Comparison of ENCODE assay signal across 8 mouse cellular contexts in genomic region chr11:90382005-90382611, GRCm38 (mm10). TPM values are rescaled to one million over a fixed set of nuclear protein-coding genes. Genes with fewer than 3 reads are reported as not detected.
A peak's percentile ranks its signal among the peaks of the same experiment; 100 is the strongest.
DNase-seq lines count a peak whose midpoint lies in the region; ATAC-seq and TF ChIP-seq lines count a peak whose summit lies in the region.
"Had no signal": no experiment of that assay in that cellular context is flagged by ENCODE, and none has a peak within 500 bp of the region (broad histone marks: within the 10 kb centered on the region; RNA-seq: fewer than 3 reads in every experiment).

No protein-coding gene starts in this region.

- H3K4me3 ChIP-seq in forebrain, embryonic 10.5 days, result no peak overlapping the region
- H3K4me3 ChIP-seq in heart, embryonic 12.5 days, result no peak overlapping the region
- no peak overlapping the region for H3K4me3 ChIP-seq in limb, embryonic 14.5 days (replicated peaks; ENCODE audit: low read length)
- no peak overlapping the region for H3K4me3 ChIP-seq in neural tube, embryonic 14.5 days (ENCODE audit: low read depth, low read length)
- H3K4me3 ChIP-seq: myocyte had no signal

- peak overlapping the region; percentile 56 for H3K27ac ChIP-seq in forebrain, embryonic 10.5 days
- H3K27ac ChIP-seq in heart, embryonic 12.5 days (ENCODE audit: poor library complexity, severe bottlenecking), result peak overlapping the region; percentile 75
- no peak overlapping the region for H3K27ac ChIP-seq in limb, embryonic 14.5 days (replicated peaks; ENCODE audit: low read depth, low read length)
- H3K27ac ChIP-seq in neural tube, embryonic 14.5 days (ENCODE audit: low read depth, low read length), result peak overlapping the region; percentile 66

- peaks cover 70% of the 10 kb centered on the region for H3K27me3 ChIP-seq in forebrain, embryonic 10.5 days (ENCODE audit: poor library complexity, severe bottlenecking)
- peaks cover 9% of the 10 kb centered on the region for H3K27me3 ChIP-seq in heart, embryonic 12.5 days (replicated peaks)
- H3K27me3 ChIP-seq in limb, embryonic 14.5 days (ENCODE audit: control insufficient read depth, insufficient read depth, low read length), result peaks cover 11% of the 10 kb centered on the region; the same call in 1 of the 2 replicates
- H3K27me3 ChIP-seq in neural tube, embryonic 14.5 days (ENCODE audit: control insufficient read depth, insufficient read depth, low read length), result no peaks in the 10 kb centered on the region

- no peaks in the 10 kb centered on the region for H3K9me3 ChIP-seq in forebrain, embryonic 10.5 days
- no peaks in the 10 kb centered on the region for H3K9me3 ChIP-seq in heart, embryonic 12.5 days (replicated peaks)
- H3K9me3 ChIP-seq in limb, embryonic 14.5 days (ENCODE audit: control insufficient read depth, low read length), result no peaks in the 10 kb centered on the region
- no peaks in the 10 kb centered on the region for H3K9me3 ChIP-seq in neural tube, embryonic 14.5 days (ENCODE audit: control insufficient read depth, low read length)

- TF ChIP-seq POLR2A in limb, embryonic 14.5 days (IDR thresholded peaks at IDR 0.05; ENCODE audit: borderline replicate concordance, extremely low read depth, insufficient read depth, insufficient read length), result no peak

- 30% methylated on average over 6 of the region's 6 CpGs for WGBS in forebrain, embryonic 10.5 days
- WGBS in heart, embryonic 12.5 days, result 22% methylated on average over 6 of the region's 6 CpGs
- WGBS in limb, embryonic 14.5 days, result 14% methylated on average over 6 of the region's 6 CpGs
- 14% methylated on average over 6 of the region's 6 CpGs for WGBS in neural tube, embryonic 14.5 days

- peaks cover 19% of the 10 kb centered on the region for H3K4me1 ChIP-seq in forebrain, embryonic 10.5 days
- peaks cover 21% of the 10 kb centered on the region for H3K4me1 ChIP-seq in heart, embryonic 12.5 days (replicated peaks)
- peaks cover 16% of the 10 kb centered on the region; the same call in 1 of the 2 replicates for H3K4me1 ChIP-seq in limb, embryonic 14.5 days (ENCODE audit: control insufficient read depth, insufficient read depth, low read length)
- H3K4me1 ChIP-seq in neural tube, embryonic 14.5 days (ENCODE audit: control insufficient read depth, insufficient read depth, low read length), result peaks cover 10% of the 10 kb centered on the region; the same call in 1 of the 2 replicates

- H3K36me3 ChIP-seq in forebrain, embryonic 10.5 days (replicated peaks), result no peaks in the 10 kb centered on the region
- no peaks in the 10 kb centered on the region for H3K36me3 ChIP-seq in heart, embryonic 12.5 days
- no peaks in the 10 kb centered on the region for H3K36me3 ChIP-seq in limb, embryonic 14.5 days (ENCODE audit: control insufficient read depth, insufficient read depth, low read length)
- H3K36me3 ChIP-seq in neural tube, embryonic 14.5 days (ENCODE audit: control insufficient read depth, insufficient read depth, low read length), result no peaks in the 10 kb centered on the region

- H3K9ac ChIP-seq in heart, embryonic 12.5 days, result 0 out of 2 replicates have a peak overlapping the region, but pooled peaks have one; percentile 50
- H3K9ac ChIP-seq in limb, embryonic 14.5 days (ENCODE audit: low read depth, low read length, severe bottlenecking), result no peak overlapping the region
- no peak overlapping the region for H3K9ac ChIP-seq in neural tube, embryonic 14.5 days (replicated peaks; ENCODE audit: low read depth, low read length)

- peak; percentile 95 for DNase-seq in cerebellum, adult 11-12 months
- DNase-seq in forebrain, embryonic 10.5 days (ENCODE audit: extremely low spot score, low spot score), result no peak
- DNase-seq in kidney, adult 9 months, result peak; percentile 92
- peak; percentile 49 for DNase-seq in limb, embryonic 14.5 days (ENCODE audit: low spot score)
- DNase-seq in urinary bladder, adult 2 months (ENCODE audit: low spot score), result no peak

- ATAC-seq in heart, embryonic 12.5 days (ENCODE audit: insufficient number of reproducible peaks, low FRiP score), result peak; percentile 87
- ATAC-seq in limb, embryonic 14.5 days (ENCODE audit: low FRiP score, low read depth), result peak; percentile 37; the same call in 1 of the 2 replicates
- ATAC-seq in neural tube, embryonic 14.5 days (ENCODE audit: low read depth), result peak; percentile 88

- peak overlapping the region; percentile 49 for H3K4me2 ChIP-seq in heart, embryonic 12.5 days
- H3K4me2 ChIP-seq in limb, embryonic 14.5 days (replicated peaks; ENCODE audit: low read depth, low read length, severe bottlenecking), result no peak overlapping the region; the same call in 1 of the 2 replicates
- no peak overlapping the region for H3K4me2 ChIP-seq in neural tube, embryonic 14.5 days (ENCODE audit: low read depth, low read length)

RNA-seq across cellular contexts. Expression of gene Hlf, which starts 8.6 kb away (rescaled TPM):
- 0.73 and 1.3 TPM in 2 replicates for polyA plus RNA-seq in forebrain, embryonic 10.5 days (2016; fragmentation: Nextera tagmentation; extraction: Ambion mirVana)
- polyA plus RNA-seq in heart, embryonic 12.5 days (2016; fragmentation: Nextera tagmentation; extraction: Ambion mirVana), result 2.7 and 3.7 TPM in 2 replicates
- polyA plus RNA-seq in limb, embryonic 14.5 days (2012; rRNA removed), result 2.8 and 3.7 TPM in 2 replicates
- polyA plus RNA-seq in limb, embryonic 14.5 days (2014; fragmentation: Nextera tagmentation; extraction: Ambion mirVana), result 2.2 and 2.9 TPM in 2 replicates
- 2.0 and 4.6 TPM in 2 replicates for polyA plus RNA-seq in neural tube, embryonic 14.5 days (2014; fragmentation: Nextera tagmentation; extraction: Ambion mirVana)
- polyA plus RNA-seq in urinary bladder, adult 2 months (2012; rRNA removed), result 33.1 and 35.4 TPM in 2 replicates

Comparison
In these comparisons a context has a peak if more than half of its experiments do, and no peak if none do; other contexts are left out.
1. DNase-seq: peak in cerebellum, adult 11-12 months (single experiment), kidney, adult 9 months (single experiment) and limb, embryonic 14.5 days (single experiment); none in forebrain, embryonic 10.5 days (single experiment) and urinary bladder, adult 2 months (single experiment).
2. ATAC-seq: peak in every context shown above with its lines; median percentile 88 in neural tube, embryonic 14.5 days; 87 in heart, embryonic 12.5 days; 37 in limb, embryonic 14.5 days.